Mouse (Mus musculus) forebrain, postnatal 0 days (tissue): ENCODE results near the gene Msl2. TPM values are rescaled to one million over a fixed set of nuclear protein-coding genes. Genes with fewer than 3 reads are reported as not detected.

Experiments
- ATAC-seq: fragments of 200-750 bp; cut with Nextera tagmentation; 2 replicates; pipeline ENCODE4 v1.8.0; 2017; ENCODE audit warnings: mild to moderate bottlenecking, moderate library complexity
- DNase-seq: peaks from one replicate; pipeline ENCODE4 v3.0.0-alpha.2; 2015
- H3K27ac ChIP-seq: fragments of 300-500 bp; sonication (generic); 2 replicates; pipeline ENCODE4 v1.5.1; 2014; ENCODE audit warnings: low read depth, mild to moderate bottlenecking, antibody characterized with exemption, low read length, moderate library complexity, mixed read lengths
- H3K27me3 ChIP-seq: fragments of 300-500 bp; sonication (generic); 2 replicates; pipeline ENCODE4 v1.6.1; 2014; ENCODE audit warnings: mild to moderate bottlenecking, low read length, mixed read lengths; ENCODE audit not compliant: insufficient read depth
- H3K36me3 ChIP-seq: fragments of 300-500 bp; sonication (generic); 2 replicates; pipeline ENCODE4 v1.6.1; 2014; ENCODE audit warnings: mild to moderate bottlenecking, moderate library complexity; ENCODE audit not compliant: insufficient read depth
- H3K4me1 ChIP-seq: fragments of 300-500 bp; sonication (generic); 2 replicates; pipeline ENCODE4 v1.6.1; 2014; ENCODE audit warnings: antibody characterized with exemption; ENCODE audit not compliant: insufficient read depth
- H3K4me2 ChIP-seq: fragments of 300-500 bp; sonication (generic); 2 replicates; pipeline ENCODE4 v1.6.1; 2014; ENCODE audit warnings: low read depth, mild to moderate bottlenecking, moderate library complexity
- H3K4me3 ChIP-seq: fragments of 300-500 bp; sonication (generic); 2 replicates; pipeline ENCODE4 v1.5.1; 2014; ENCODE audit warnings: low read depth, low read length, mixed read lengths
- H3K9ac ChIP-seq: fragments of 300-500 bp; sonication (generic); 2 replicates; pipeline ENCODE4 v1.6.1; 2014; ENCODE audit warnings: mild to moderate bottlenecking
- H3K9me3 ChIP-seq: fragments of 300-500 bp; sonication (generic); 2 replicates; pipeline ENCODE4 v1.6.1; 2016; ENCODE audit warnings: low read length
- CTCF ChIP-seq: sonication (generic); IDR thresholded peaks from 2 replicates; pipeline ENCODE4 v1.5.1; 2016; ENCODE audit warnings: antibody characterized with exemption, control low read depth, low read depth
- WGBS: fragments of 180-500 bp; shearing (Covaris S2); extraction: QIAGEN DNeasy Blood & Tissue Kit; methylation state at CpG from one replicate; pipeline ENCODE4 v1.1.7; 2014; 5-methylcytosine and 5-hydroxymethylcytosine counted together
- polyA plus RNA-seq: library from polyadenylated mRNA; unstranded; fragments of >200 nt; fragmentation: Nextera tagmentation; extraction: Ambion mirVana; gene quantifications from 2 replicates; pipeline ENCODE4 v1.2.1, GENCODE M21; 2015
- total RNA-seq: library from RNA; depleted of rRNA; stranded (reverse); fragments of >200 nt; gene quantifications from 2 replicates; pipeline ENCODE4 v1.2.3, GENCODE M21; 2014

The Msl2 gene
- total and polyA plus RNA-seq, 2 experiments from 2014 or later: 4.9 to 33.9 TPM

- Histone ChIP-seq H3K27me3 (no peaks in the 10 kb centered on the region), H3K4me2 (no peak overlapping the region), H3K4me3 (no peak overlapping the region), H3K4me1 (no peaks in the 10 kb centered on the region), H3K9ac (no peak overlapping the region), H3K9me3 (no peaks in the 10 kb centered on the region), H3K27ac (no peak overlapping the region), H3K36me3 (peaks cover 24% of the 10 kb centered on the region)
- ATAC-seq (no peak), DNase-seq (no peak)
- WGBS: 77% methylated on average over 11 of the region's 11 CpGs
- TF ChIP-seq CTCF: no peak
Measured at GRCm38 (mm10) chr9:101104931-101105330, 31.0 kb downstream of the Msl2 start.

GRCm38 (mm10) chr9:101105735-101106134, 31.8 kb downstream of the Msl2 start:
- ATAC-seq (no peak), DNase-seq (no peak)
- no peaks in the 10 kb centered on the region for H3K4me1 ChIP-seq
- no peak overlapping the region for H3K4me2 ChIP-seq
- no peak overlapping the region for H3K27ac ChIP-seq
- H3K27me3 ChIP-seq: no peaks in the 10 kb centered on the region
- H3K9me3 ChIP-seq: no peaks in the 10 kb centered on the region
- TF ChIP-seq CTCF: no peak
- peaks cover 21% of the 10 kb centered on the region for H3K36me3 ChIP-seq
- 94% methylated on average over 6 of the region's 6 CpGs for WGBS
- H3K4me3 ChIP-seq: no peak overlapping the region
- no peak overlapping the region for H3K9ac ChIP-seq

DNA sequence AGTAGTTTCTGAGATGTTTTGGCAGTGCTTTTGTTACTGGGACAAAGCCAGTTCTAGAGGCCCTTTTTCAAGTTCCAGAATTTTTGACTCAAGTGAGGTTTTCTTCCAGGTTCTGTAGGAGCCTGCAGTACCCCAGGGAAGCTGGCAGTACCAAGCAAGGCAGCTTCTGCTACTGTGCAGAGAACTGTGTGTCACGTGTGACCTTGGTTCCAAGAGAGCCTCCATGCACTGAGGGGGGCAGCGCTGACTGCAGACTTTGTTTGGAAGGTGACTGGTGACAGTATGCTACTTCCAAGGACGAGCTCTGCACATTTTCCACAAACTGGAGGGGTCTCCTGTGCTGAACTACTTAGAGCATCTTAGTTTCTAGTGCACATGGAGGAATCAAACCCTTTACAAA, 33.5 kb downstream of the Msl2 start:
- Histone ChIP-seq H3K9me3 (no peaks in the 10 kb centered on the region), H3K27ac (no peak overlapping the region), H3K4me2 (no peak overlapping the region), H3K27me3 (no peaks in the 10 kb centered on the region), H3K36me3 (peaks cover 13% of the 10 kb centered on the region; the same call in 1 of the 2 replicates), H3K4me3 (no peak overlapping the region), H3K9ac (no peak overlapping the region), H3K4me1 (no peaks in the 10 kb centered on the region)
- 75% methylated on average over 3 of the region's 3 CpGs for WGBS
- no peak for TF ChIP-seq CTCF
- DNase-seq: no peak
- ATAC-seq: no peak

DNA sequence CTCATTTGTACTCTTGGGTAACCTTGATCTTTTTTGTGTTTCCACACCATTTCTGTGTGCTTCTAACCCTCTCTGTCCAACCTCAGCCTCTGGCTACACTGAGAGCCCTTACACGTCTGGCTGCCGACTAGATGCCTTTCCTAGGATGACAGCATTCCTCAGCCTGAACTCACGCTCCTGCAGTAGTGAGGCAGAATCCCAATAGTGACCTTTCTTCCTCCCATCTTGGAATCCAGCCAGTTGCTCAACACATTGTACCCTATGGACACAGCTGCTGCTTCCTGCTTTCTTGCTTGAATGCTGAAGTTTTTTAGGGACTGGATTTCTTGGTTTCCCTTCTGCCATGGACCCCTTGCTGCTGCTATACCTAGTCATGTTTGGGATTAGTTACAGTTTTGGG, 36.1 kb downstream of the Msl2 start:
- peaks cover 9% of the 10 kb centered on the region; the same call in 1 of the 2 replicates for H3K36me3 ChIP-seq
- H3K4me3 ChIP-seq: no peak overlapping the region
- no peaks in the 10 kb centered on the region for H3K27me3 ChIP-seq
- WGBS: 34% methylated on average over 3 of the region's 3 CpGs
- DNase-seq (no peak), ATAC-seq (no peak)
- TF ChIP-seq CTCF: no peak
- H3K9me3 ChIP-seq: no peaks in the 10 kb centered on the region
- no peak overlapping the region for H3K9ac ChIP-seq
- no peak overlapping the region for H3K27ac ChIP-seq
- H3K4me2 ChIP-seq: no peak overlapping the region
- no peaks in the 10 kb centered on the region for H3K4me1 ChIP-seq

GRCm38 (mm10) chr9:101113317-101113716, 39.4 kb downstream of the Msl2 start:
- Histone ChIP-seq H3K9me3 (no peaks in the 10 kb centered on the region), H3K4me2 (no peak overlapping the region), H3K27ac (no peak overlapping the region), H3K27me3 (no peaks in the 10 kb centered on the region), H3K9ac (no peak overlapping the region), H3K36me3 (no peaks in the 10 kb centered on the region), H3K4me3 (no peak overlapping the region), H3K4me1 (no peaks in the 10 kb centered on the region)
- WGBS: 96% methylated on average over 4 of the region's 4 CpGs
- TF ChIP-seq CTCF: no peak
- no peak for DNase-seq
- no peak for ATAC-seq

DNA sequence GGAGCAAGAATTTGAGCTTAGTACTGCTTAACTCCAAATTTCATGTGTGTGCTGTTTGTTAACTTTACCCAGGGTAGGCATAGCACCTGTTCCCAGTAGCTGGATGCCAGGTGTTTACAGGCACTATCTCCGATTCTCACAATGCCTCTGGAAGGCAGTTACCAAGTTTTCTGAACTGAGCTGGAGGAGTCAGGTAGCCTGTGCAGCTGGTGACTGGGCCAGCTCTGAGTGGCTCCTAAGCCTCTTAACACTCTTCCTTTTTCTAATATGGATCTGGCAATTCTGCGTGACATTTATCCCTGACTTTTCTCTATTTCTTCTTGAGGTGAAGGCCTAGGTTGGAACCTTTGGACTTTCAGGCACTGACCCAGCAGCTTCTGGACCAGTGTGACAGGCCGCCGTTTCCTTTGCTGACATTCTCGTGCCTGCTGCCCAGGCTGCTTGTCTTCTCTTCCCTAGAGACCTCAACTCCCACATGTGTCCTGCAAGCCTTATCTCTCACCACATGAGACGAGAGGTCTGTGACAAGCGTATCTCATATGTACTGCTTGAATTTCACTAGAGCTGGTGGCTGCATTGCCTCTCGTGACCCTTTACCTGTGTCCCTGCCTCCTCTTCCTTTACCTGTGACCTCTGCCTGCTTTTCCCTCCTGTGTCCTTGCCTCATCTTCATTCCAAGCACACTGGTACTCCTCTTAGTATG, 40.4 kb downstream of the Msl2 start:
- no peak overlapping the region for H3K27ac ChIP-seq
- H3K9me3 ChIP-seq: no peaks in the 10 kb centered on the region
- 90% methylated on average over 8 of the region's 8 CpGs for WGBS
- H3K4me3 ChIP-seq: no peak overlapping the region
- no peaks in the 10 kb centered on the region for H3K36me3 ChIP-seq
- no peaks in the 10 kb centered on the region for H3K4me1 ChIP-seq
- no peaks in the 10 kb centered on the region for H3K27me3 ChIP-seq
- DNase-seq: no peak
- no peak for TF ChIP-seq CTCF
- no peak overlapping the region for H3K4me2 ChIP-seq
- ATAC-seq: no peak
- no peak overlapping the region for H3K9ac ChIP-seq

DNA sequence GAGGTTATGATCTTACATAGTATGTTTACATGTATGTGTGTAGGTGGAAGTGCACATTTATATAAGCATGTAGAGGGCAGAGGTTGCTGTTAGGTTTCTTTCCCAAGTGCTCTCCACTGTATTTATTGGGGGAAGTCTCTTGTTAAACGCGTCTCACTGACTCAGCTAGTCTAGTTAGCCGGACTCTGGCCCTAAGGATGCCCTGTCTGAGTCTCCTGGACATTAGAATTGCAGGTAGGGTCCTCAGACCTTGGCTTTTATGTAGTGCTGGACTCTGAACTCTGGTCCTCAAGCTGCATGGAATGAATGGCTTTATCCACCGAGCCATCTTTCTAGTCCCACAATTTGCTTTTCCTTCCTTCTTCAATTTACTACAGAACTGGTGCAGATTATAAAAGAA, 69.7 kb downstream of the Msl2 start:
- Histone ChIP-seq H3K9ac (no peak overlapping the region), H3K9me3 (no peaks in the 10 kb centered on the region), H3K4me3 (no peak overlapping the region), H3K4me1 (no peaks in the 10 kb centered on the region), H3K27ac (no peak overlapping the region), H3K27me3 (no peaks in the 10 kb centered on the region), H3K36me3 (peaks cover 20% of the 10 kb centered on the region; the same call in 1 of the 2 replicates), H3K4me2 (no peak overlapping the region)
- no peak for TF ChIP-seq CTCF
- WGBS: 93% methylated on average over 4 of the region's 4 CpGs
- no peak for ATAC-seq
- no peak for DNase-seq
